Mouse (Mus musculus) stomach, postnatal 0 days (tissue): ENCODE data around the gene 1700109H08Rik.

ENCODE experiments used
- CTCF ChIP-seq: IDR thresholded peaks from 2 replicates; pipeline ENCODE4 v1.5.1; 2016; ENCODE audit warnings: antibody characterized with exemption, low read depth, mild to moderate bottlenecking, moderate library complexity
- EP300 ChIP-seq: optimal IDR thresholded peaks from 2 replicates; pipeline ENCODE3; 2016; ENCODE audit warnings: antibody characterized with exemption

DNA sequence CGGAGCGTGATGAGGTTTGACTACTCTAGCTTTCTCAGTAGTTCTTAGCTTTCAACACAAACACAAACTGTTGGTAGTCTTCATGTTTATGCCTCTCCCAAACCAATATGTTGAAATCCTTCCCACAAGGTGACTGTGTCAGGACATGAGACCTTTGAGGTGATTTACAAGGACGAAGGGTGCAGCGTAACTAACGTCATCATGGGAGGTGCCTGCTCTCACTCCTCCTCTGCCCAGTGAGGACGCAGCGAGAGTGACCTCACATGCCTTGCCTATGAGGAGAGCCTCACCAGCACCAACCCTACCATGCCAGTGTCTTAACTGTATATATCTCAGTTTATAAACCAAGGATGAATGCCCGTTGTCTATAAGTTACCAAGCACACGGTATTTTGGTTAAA lies 35.7 kb downstream of the 1700109H08Rik start:
- TF ChIP-seq CTCF = no peak
- TF ChIP-seq EP300 = no peak
